Mouse (Mus musculus): ENCODE measurements around the gene Zfp981. TPM values are rescaled to one million over a fixed set of nuclear protein-coding genes. Genes with fewer than 3 reads are reported as not detected.
"Not testable (repeated sequence)": the region's sequence is repeated elsewhere in the genome, so short reads cannot be mapped to it uniquely, and the experiment has no call there.

Zfp981 gene
- polyA plus RNA-seq, 1 experiment from 2014 or later: not detected

DNA sequence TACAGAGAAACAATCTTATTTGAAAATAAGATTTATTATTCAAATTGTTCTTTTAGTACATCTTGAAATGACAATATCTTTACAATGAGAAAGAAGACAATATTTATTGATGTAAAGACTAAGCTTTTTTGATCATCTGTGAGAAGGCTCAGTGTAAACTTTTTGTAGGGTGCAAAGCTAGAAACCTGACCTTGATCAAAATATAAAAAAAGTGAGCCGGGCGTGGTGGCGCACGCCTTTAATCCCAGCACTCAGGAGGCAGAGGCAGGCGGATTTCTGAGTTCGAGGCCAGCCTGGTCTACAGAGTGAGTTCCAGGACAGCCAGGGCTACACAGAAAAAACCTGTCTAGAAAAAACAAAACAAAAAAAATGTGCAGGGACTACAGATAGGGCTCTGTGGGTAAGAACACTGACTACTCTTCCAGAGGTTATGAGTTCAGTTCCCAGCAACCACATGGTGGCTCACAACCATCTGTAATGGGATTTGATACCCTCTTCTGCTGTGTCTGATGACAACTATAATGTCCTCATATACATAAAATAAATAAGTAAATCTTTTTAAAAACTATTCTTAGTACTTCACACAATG lies 8.4 kb upstream of the Zfp981 start:
- H3K27ac ChIP-seq (ENCODE audit: low read depth, low read length); H3K36me3 ChIP-seq (ENCODE audit: control insufficient read depth, insufficient read depth, low read length); H3K9ac ChIP-seq (ENCODE audit: low read length); H3K4me1 ChIP-seq (ENCODE audit: control insufficient read depth, insufficient read depth, low read length); H3K27me3 ChIP-seq (ENCODE audit: control insufficient read depth, insufficient read depth, low read length); H3K4me2 ChIP-seq (ENCODE audit: low read depth); H3K4me3 ChIP-seq (ENCODE audit: low read depth, low read length); DNase-seq (ENCODE audit: low spot score): not testable (repeated sequence)
- 88% methylated on average over 6 of the region's 6 CpGs for WGBS
- peak; percentile 6; the same call in 1 of the 2 replicates for ATAC-seq (ENCODE audit: insufficient read depth, low FRiP score, low TSS enrichment)
- H3K9me3 ChIP-seq (ENCODE audit: control insufficient read depth, low read length): peaks cover 33% of the 10 kb centered on the region

- H3K27ac ChIP-seq (ENCODE audit: low read depth, low read length): no peak overlapping the region
- no peak for ATAC-seq (ENCODE audit: insufficient read depth, low FRiP score, low TSS enrichment)
- 72% methylated on average over 4 of the region's 4 CpGs for WGBS
- no peaks in the 10 kb centered on the region for H3K27me3 ChIP-seq (ENCODE audit: control insufficient read depth, insufficient read depth, low read length)
- H3K36me3 ChIP-seq (ENCODE audit: control insufficient read depth, insufficient read depth, low read length): no peaks in the 10 kb centered on the region
- DNase-seq (ENCODE audit: low spot score): no peak
- no peak overlapping the region for H3K4me3 ChIP-seq (ENCODE audit: low read depth, low read length)
- no peaks in the 10 kb centered on the region for H3K4me1 ChIP-seq (ENCODE audit: control insufficient read depth, insufficient read depth, low read length)
- H3K4me2 ChIP-seq (ENCODE audit: low read depth): no peak overlapping the region
- peaks cover 33% of the 10 kb centered on the region for H3K9me3 ChIP-seq (ENCODE audit: control insufficient read depth, low read length)
- H3K9ac ChIP-seq (ENCODE audit: low read length): no peak overlapping the region
Measured at GRCm38 (mm10) chr4:146494980-146495379, 6.8 kb upstream of the Zfp981 start.

- not testable (repeated sequence) for DNase-seq (ENCODE audit: low spot score); H3K4me2 ChIP-seq (ENCODE audit: low read depth); ATAC-seq (ENCODE audit: insufficient read depth, low FRiP score, low TSS enrichment); H3K4me1 ChIP-seq (ENCODE audit: control insufficient read depth, insufficient read depth, low read length); H3K9ac ChIP-seq (ENCODE audit: low read length); H3K4me3 ChIP-seq (ENCODE audit: low read depth, low read length); H3K36me3 ChIP-seq (ENCODE audit: control insufficient read depth, insufficient read depth, low read length); H3K27me3 ChIP-seq (ENCODE audit: control insufficient read depth, insufficient read depth, low read length); H3K27ac ChIP-seq (ENCODE audit: low read depth, low read length)
- peaks cover 28% of the 10 kb centered on the region for H3K9me3 ChIP-seq (ENCODE audit: control insufficient read depth, low read length)
- 85% methylated on average over 9 of the region's 9 CpGs for WGBS
Measured at GRCm38 (mm10) chr4:146497695-146498275, 4.0 kb upstream of the Zfp981 start.

DNA sequence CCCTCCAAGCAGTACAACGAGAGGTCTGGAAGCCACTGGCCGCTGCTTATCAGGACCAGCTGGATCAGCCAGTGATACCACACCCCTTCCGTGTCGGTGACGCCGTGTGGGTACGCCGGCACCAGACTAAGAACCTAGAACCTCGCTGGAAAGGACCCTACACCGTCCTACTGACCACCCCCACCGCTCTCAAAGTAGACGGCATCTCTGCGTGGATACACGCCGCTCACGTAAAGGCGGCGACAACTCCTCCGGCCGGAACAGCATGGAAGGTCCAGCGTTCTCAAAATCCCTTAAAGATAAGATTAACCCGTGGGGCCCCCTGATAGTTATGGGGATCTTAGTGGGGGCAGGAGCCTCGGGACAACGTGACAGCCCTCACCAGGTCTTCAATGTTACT lies 7.2 kb downstream of the Zfp981 start:
- not testable (repeated sequence) for DNase-seq (ENCODE audit: low spot score); H3K4me3 ChIP-seq (ENCODE audit: low read depth, low read length); H3K27me3 ChIP-seq (ENCODE audit: control insufficient read depth, insufficient read depth, low read length); H3K4me1 ChIP-seq (ENCODE audit: control insufficient read depth, insufficient read depth, low read length); ATAC-seq (ENCODE audit: insufficient read depth, low FRiP score, low TSS enrichment); H3K4me2 ChIP-seq (ENCODE audit: low read depth); H3K36me3 ChIP-seq (ENCODE audit: control insufficient read depth, insufficient read depth, low read length); H3K9ac ChIP-seq (ENCODE audit: low read length); H3K27ac ChIP-seq (ENCODE audit: low read depth, low read length)
- WGBS: 96% methylated on average over 18 of the region's 24 CpGs
- H3K9me3 ChIP-seq (ENCODE audit: control insufficient read depth, low read length): peaks cover 10% of the 10 kb centered on the region; the same call in 1 of the 2 replicates

- H3K9me3 ChIP-seq (ENCODE audit: control insufficient read depth, low read length): peaks cover 22% of the 10 kb centered on the region
- not testable (repeated sequence) for H3K4me3 ChIP-seq (ENCODE audit: low read depth, low read length); H3K27me3 ChIP-seq (ENCODE audit: control insufficient read depth, insufficient read depth, low read length); H3K4me1 ChIP-seq (ENCODE audit: control insufficient read depth, insufficient read depth, low read length); H3K4me2 ChIP-seq (ENCODE audit: low read depth); H3K27ac ChIP-seq (ENCODE audit: low read depth, low read length); H3K36me3 ChIP-seq (ENCODE audit: control insufficient read depth, insufficient read depth, low read length); DNase-seq (ENCODE audit: low spot score); H3K9ac ChIP-seq (ENCODE audit: low read length); ATAC-seq (ENCODE audit: insufficient read depth, low FRiP score, low TSS enrichment)
Measured at GRCm38 (mm10) chr4:146511871-146512270, 10.0 kb downstream of the Zfp981 start.

GRCm38 (mm10) chr4:146516474-146516873 lies 14.6 kb downstream of the Zfp981 start:
- H3K27me3 ChIP-seq (ENCODE audit: control insufficient read depth, insufficient read depth, low read length): no peaks in the 10 kb centered on the region
- peaks cover 40% of the 10 kb centered on the region for H3K9me3 ChIP-seq (ENCODE audit: control insufficient read depth, low read length)
- no peak for DNase-seq (ENCODE audit: low spot score)
- H3K36me3 ChIP-seq (ENCODE audit: control insufficient read depth, insufficient read depth, low read length): no peaks in the 10 kb centered on the region
- no peak overlapping the region for H3K9ac ChIP-seq (ENCODE audit: low read length)
- whole genome bisulfite sequencing: 64% methylated on average over 1 of the region's 1 CpGs
- no peak overlapping the region for H3K4me2 ChIP-seq (ENCODE audit: low read depth)
- H3K4me3 ChIP-seq (ENCODE audit: low read depth, low read length): no peak overlapping the region
- no peak overlapping the region for H3K27ac ChIP-seq (ENCODE audit: low read depth, low read length)
- no peaks in the 10 kb centered on the region for H3K4me1 ChIP-seq (ENCODE audit: control insufficient read depth, insufficient read depth, low read length)
- no peak for ATAC-seq (ENCODE audit: insufficient read depth, low FRiP score, low TSS enrichment)

DNA sequence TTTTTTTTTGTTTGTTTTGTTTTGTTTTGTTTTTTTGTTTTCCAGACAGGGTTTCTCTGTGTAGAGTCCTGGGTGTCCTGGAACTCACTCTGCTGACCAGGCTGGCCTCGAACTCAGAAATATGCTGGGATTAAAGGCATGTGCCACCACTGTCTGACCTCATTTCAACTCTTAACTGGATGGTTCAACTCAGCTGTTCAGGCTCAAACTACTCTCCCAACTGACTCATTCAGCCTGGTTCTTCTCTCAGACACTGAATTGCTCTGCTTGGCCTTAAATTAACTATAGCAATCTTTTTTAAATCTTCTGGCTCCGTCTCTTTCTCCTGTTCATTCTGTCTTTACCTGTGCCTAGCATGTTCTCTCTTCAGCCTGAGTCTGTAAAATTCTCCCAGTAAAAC lies 15.3 kb downstream of the Zfp981 start:
- not testable (repeated sequence) for ATAC-seq (ENCODE audit: insufficient read depth, low FRiP score, low TSS enrichment); H3K4me3 ChIP-seq (ENCODE audit: low read depth, low read length); H3K36me3 ChIP-seq (ENCODE audit: control insufficient read depth, insufficient read depth, low read length); H3K4me2 ChIP-seq (ENCODE audit: low read depth); H3K27ac ChIP-seq (ENCODE audit: low read depth, low read length); DNase-seq (ENCODE audit: low spot score); H3K9ac ChIP-seq (ENCODE audit: low read length); H3K4me1 ChIP-seq (ENCODE audit: control insufficient read depth, insufficient read depth, low read length); H3K27me3 ChIP-seq (ENCODE audit: control insufficient read depth, insufficient read depth, low read length)
- 68% methylated on average over 2 of the region's 2 CpGs for WGBS
- H3K9me3 ChIP-seq (ENCODE audit: control insufficient read depth, low read length): peaks cover 35% of the 10 kb centered on the region

- Histone ChIP-seq H3K27ac (ENCODE audit: low read depth, low read length) (no peak overlapping the region), H3K36me3 (ENCODE audit: control insufficient read depth, insufficient read depth, low read length) (no peaks in the 10 kb centered on the region), H3K4me1 (ENCODE audit: control insufficient read depth, insufficient read depth, low read length) (no peaks in the 10 kb centered on the region), H3K9me3 (ENCODE audit: control insufficient read depth, low read length) (peaks cover 40% of the 10 kb centered on the region), H3K27me3 (ENCODE audit: control insufficient read depth, insufficient read depth, low read length) (no peaks in the 10 kb centered on the region), H3K4me2 (ENCODE audit: low read depth) (no peak overlapping the region), H3K9ac (ENCODE audit: low read length) (no peak overlapping the region), H3K4me3 (ENCODE audit: low read depth, low read length) (no peak overlapping the region)
- 94% methylated on average over 2 of the region's 2 CpGs for WGBS
- ATAC-seq (ENCODE audit: insufficient read depth, low FRiP score, low TSS enrichment) (0 out of 2 replicates have a peak, but pooled peaks have one; percentile 19), DNase-seq (ENCODE audit: low spot score) (no peak)
Measured at GRCm38 (mm10) chr4:146520723-146521122, 18.9 kb downstream of the Zfp981 start.

DNA sequence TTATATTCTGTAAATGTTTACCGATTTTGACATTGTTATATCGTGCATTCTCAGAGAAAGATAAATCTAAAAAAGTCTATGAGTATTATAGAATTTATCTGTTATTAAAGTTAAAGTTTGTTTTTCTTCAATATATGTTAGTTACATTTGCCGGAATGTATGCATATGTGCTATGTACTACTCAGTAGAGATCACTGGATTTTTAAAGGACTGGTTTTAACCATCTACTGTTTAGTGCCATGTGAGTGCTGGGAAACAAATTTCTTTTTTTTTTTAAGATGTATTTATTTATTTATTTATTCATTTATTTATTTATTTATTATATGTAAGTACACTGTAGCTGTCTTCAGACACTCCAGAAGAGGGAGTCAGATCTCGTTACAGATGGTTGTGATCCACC lies 32.7 kb downstream of the Zfp981 start:
- Histone ChIP-seq H3K9me3 (ENCODE audit: control insufficient read depth, low read length) (peaks cover 29% of the 10 kb centered on the region), H3K27me3 (ENCODE audit: control insufficient read depth, insufficient read depth, low read length) (no peaks in the 10 kb centered on the region), H3K4me2 (ENCODE audit: low read depth) (no peak overlapping the region), H3K4me1 (ENCODE audit: control insufficient read depth, insufficient read depth, low read length) (no peaks in the 10 kb centered on the region), H3K9ac (ENCODE audit: low read length) (no peak overlapping the region), H3K36me3 (ENCODE audit: control insufficient read depth, insufficient read depth, low read length) (no peaks in the 10 kb centered on the region), H3K4me3 (ENCODE audit: low read depth, low read length) (no peak overlapping the region), H3K27ac (ENCODE audit: low read depth, low read length) (no peak overlapping the region)
- WGBS: 89% methylated on average over 4 of the region's 4 CpGs
- DNase-seq (ENCODE audit: low spot score): no peak
- ATAC-seq (ENCODE audit: insufficient read depth, low FRiP score, low TSS enrichment): 0 out of 2 replicates have a peak, but pooled peaks have one; percentile 36
